Mouse (Mus musculus): ENCODE measurements at regions not wholly inside any gene's neighbourhood (a gene's known extent, or its start where the extent isn't known, plus 50 kb on each side); places are given as distances from the start of the nearest gene placed in this dataset.

DNA sequence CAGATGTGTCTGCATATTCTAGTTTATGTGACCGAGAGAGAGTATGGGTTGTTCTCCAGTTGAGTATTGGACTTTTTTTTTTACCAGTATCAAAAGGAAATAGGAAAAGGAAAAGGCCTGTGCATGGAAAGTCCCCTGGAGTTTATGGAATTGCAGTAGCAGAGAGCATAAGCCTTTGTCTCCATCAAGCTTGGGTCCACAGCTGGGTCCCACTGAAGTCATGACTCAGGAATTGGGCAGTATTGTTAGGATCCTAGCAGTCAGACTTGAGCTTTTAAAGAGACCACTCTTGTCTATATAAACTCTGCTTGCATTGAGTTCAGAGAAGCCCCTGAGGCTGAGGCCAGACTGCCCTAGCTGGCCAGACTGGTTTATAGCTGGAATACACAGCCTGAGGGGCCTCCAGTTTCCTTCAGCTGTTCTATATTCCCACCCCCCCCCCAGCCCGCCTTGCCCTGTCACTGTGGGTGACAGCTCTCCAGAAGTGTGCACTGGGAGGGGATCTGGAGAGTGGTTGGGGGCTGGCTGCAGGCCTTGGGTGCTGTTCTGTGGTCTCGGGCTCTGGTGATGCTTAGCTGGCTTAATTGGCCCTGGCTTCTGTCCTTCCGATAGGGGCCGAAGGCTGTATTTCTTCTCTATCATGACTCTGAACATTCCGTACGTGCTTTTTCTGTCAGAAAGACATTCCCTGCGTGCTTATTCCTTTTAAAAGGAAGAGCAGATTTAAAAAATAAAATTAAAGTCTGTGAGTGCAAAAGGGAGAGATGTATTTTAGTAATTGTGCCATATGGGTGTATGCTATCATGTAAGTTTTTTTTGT lies 1130.8 kb upstream of the A1bg start:
- intact Hi-C loops (cut with DNase I): no loop called here
- peak; percentile 17 to 37 for DNase-seq

DNA sequence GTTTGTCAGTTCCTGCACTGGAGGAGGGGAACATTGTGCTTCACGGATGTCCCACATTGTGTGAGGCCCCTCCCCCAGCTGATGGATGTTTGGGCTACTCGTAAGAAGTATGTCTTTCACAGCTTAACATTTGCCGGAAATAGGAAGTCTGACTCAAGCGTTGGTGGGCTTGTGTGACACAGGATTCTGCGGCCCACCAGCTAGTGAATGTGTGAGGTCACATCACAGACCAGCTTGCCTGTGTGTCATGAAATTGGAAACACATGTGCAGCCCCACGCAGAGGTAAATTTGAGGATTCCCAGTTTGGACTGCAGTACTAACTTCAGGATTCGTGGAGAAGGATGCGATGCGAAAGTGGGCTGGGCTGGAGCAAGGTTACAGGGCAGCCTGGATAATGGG lies 1126.6 kb upstream of the A1bg start:
- intact Hi-C loops (cut with DNase I): no loop called here
- no peak for DNase-seq

DNA sequence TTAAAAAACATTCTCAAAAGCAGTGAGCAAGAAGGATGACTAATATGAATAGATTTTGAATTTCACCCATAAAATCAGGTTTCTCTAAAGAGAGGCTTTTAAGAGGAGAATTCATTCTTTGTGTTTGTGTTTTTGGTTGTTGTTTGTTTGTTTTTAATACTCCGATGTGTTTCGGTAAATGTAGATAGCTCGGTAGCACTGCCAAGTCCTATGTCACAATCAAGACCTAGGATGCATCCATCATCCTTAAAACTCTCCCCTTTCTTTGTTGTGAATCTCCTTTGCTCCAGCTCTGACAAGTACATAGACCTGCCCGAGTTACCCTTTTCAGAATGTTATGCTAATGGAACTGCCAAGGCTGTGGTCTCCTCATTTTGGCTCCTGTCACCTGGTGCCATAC lies 1126.2 kb upstream of the A1bg start:
- DNase-seq: no peak
- intact Hi-C loops (cut with DNase I): no loop called here

DNA sequence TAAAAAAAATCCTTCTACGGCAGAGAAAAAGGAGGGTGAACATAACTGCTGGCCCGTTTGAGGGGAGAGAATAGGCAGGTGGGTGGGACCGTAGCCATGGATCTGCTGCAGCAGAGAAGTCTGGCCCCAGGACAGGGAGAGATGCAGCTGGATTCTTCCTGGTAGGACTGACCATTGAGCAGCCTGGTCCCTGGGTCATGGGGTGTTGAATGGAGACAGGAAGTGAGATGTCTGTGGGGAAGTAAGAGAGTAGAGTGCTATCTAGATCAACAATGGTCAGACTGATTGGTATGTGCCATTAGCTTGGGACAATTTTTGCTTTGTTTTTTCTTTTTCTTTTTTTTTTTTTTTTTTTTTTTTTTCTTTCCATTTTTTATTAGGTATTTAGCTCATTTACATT lies 1123.5 kb upstream of the A1bg start:
- intact Hi-C loops (cut with DNase I): no loop called here
- DNase-seq: no peak

DNA sequence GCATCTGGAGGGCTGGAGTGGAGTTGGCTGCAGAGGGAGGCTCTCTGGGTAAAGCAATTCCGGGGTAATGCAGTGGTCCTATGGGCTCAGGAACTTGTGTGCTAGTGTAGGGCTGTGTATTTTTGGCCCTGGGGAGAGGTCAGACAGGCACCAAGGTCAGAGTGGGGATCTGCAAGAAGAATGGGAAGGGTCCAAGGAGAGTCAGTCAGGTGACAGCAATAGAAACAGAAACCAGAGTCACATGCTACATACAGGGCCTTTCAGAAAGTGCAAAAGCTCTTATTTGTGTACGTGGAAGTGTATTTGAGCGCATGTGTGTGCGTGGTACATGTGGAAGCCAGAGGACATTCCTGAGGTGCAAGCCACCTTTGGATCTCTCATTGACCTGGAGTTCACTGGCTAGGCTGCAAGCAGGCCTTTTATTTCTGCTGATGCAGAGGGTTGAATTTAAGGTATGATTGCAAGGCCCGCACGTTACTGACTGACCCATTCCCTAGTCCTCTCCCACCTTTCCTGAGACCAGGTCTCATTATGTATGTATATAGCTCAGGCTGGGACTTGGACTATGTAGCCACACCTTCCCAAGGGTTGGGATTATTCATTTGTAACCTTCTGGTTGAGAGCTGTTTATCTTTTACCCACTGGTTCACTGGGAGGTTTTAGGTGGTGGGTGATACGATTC lies 1122.0 kb upstream of the A1bg start:
- intact Hi-C loops (cut with DNase I): no loop called here
- DNase-seq: no peak

DNA sequence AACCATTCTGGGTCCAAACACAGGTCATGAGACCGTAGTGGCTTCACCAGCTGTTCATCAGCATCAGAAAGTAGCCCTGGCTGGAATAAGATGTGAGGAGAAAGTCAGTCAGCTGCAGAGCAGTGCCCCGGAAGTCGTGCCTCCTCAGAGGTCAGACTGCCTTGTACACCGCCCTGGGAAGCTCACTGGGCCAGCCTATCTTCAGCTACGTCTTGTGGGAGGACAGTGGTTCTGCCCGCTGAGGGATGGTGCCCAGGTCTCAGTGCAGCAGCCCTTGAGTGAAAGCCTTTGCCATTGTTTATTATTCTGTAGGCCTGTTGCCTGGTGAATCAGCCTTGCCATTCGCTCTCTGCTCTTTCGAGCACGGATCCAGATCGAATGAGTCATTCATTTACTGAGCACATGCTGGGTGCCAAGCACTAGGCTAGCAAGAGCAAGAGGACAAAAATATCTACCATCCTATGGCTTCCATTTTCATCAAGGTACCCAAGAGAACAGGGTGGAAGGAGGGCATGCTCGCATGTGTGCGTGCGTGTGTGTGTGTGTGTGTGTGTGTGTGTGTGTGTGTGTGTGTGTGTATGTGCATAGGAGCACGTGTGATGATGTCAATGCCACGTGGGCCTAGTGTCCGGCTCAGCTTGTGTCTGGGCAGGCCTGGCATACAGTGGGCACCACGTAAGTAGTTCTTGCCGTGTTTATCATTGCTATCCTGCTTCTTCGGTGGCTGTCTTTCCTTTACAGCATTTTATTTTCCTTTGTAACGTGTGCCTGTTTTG lies 1121.0 kb upstream of the A1bg start:
- intact Hi-C loops (cut with DNase I): no loop called here
- DNase-seq: peak in 1 of 2 experiments; percentile 39

DNA sequence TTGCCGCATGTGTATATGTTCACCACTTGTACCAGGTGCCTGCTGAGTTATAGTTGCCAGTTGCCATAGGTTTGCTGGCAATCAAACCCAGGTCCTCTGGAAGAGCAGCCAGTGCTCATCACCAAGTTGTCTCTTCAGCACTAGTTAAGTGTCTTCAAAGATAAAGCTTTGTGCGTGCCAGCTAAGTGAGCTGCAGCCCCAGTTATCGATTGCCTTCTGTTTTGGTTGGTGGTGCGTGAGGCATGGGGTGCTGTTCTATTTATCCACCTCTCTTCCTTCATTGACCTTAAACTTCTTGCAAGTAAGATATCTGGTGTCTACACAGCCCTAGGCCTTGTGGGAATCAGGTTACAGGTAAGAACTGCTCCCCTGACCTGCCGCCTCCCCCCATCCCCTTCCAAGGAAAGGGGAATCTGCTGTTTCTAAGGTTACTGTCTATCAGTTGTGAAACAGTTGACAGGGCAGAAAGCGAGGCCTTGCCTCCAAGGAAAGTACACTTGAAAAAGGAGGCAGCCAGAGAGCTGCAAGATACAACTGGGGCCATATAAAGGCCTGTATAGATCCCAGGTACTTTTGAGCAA lies 1120.2 kb upstream of the A1bg start:
- no peak for DNase-seq
- intact Hi-C loops (cut with DNase I): no loop called here

Small RNA genes lying in the stretch of these regions (microRNA-seq; reads per million reads assigned to microRNA genes)
- gene Gm24810: 0 reads per million in 2 experiments

Data from heart, postnatal 10 days (tissue).